Mouse (Mus musculus): Measurements from ENCODE around the gene Ptprm. TPM values are rescaled to one million over a fixed set of nuclear protein-coding genes. Genes with fewer than 3 reads are reported as not detected.

Ptprm gene
- polyA plus RNA-seq, 1 experiment, result 20.1 TPM

DNA sequence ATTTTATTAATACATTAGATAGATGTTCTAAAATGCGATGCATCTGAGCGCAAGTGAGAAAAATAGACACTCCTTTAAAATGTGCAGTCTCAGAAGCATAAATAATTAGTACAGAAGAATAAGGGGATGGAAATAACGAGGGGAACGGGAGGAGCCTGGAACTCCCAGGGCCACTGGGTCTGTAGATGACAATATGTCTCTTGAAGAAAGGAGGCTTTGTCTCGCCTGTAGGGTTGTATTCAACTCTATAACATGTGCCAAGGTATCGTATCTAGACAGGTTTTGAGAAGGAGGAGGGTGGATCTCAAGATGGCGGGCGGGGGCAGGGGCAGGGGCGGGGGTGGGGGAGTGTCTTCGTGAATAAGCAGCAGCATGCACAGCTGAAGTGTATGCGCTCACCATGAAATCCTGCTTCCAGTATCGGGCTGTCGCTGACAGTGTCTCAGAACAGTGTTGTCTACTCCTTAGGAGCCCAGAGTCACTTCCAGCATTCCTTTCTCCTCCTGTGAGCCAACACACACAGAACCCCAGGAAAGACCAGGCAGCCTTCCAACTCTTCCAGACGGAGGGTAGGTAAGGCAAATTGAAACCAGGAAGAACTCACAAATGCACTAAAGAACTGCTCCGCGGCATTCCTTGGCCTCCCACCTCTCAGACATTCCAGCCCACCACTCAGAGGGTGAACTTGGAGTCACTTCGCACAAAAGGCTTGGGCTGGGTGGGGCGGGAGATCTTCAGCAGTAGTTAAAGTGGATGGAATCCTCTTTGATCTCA is 50.7 kb downstream of the Ptprm start:
- no peak for TF ChIP-seq CTCF (IDR thresholded peaks at IDR 0.05; ENCODE audit: borderline replicate concordance, extremely low read depth, insufficient read depth, insufficient read length)
- TF ChIP-seq POLR2A (IDR thresholded peaks at IDR 0.05; ENCODE audit: borderline replicate concordance, extremely low read depth, insufficient read depth, insufficient read length, poor library complexity, severe bottlenecking), result no peak
- peak; percentile 66 for DNase-seq (ENCODE audit: low read depth)

DNA sequence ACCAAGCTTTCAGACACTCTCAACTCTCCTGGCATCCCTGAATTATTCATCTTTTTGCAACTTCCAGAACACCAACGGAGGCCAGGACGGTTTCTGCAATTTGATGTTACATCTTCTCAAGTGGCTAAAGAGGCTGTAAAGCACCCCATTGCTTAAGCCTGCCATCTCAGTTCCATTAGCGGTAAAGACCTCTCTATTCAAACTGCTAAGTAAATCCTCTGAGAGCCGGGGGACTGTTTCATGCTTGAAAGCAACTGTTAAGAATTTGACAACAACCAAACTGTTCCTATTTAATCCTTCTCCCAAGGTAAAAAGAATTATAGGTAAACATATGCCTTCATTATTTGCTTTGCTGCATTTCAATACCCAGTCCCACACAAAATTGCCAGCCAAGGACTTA is 51.7 kb downstream of the Ptprm start:
- peak; percentile 77 for DNase-seq (ENCODE audit: low read depth)
- TF ChIP-seq POLR2A (IDR thresholded peaks at IDR 0.05; ENCODE audit: borderline replicate concordance, extremely low read depth, insufficient read depth, insufficient read length, poor library complexity, severe bottlenecking) (no peak), CTCF (IDR thresholded peaks at IDR 0.05; ENCODE audit: borderline replicate concordance, extremely low read depth, insufficient read depth, insufficient read length) (no peak)

DNA sequence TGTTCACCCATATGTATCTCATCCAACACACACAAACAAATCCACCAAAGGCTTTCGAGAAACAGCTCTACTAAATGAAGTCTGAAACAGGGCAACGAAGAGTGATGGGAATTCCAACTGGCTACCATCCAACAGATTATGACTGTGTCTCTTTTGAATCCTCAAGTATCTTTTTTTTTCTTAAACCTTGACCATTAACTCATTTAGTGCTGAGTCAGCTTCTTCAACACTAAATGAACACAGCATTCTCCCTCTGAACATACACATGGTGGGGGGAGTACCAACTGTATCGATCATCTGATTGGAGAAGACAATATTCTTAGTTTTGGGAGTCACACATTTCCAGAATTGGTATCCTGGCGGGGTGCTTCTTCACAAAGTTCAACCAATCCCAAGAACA is 52.2 kb downstream of the Ptprm start:
- DNase-seq (ENCODE audit: low read depth), result no peak
- no peak for TF ChIP-seq CTCF (IDR thresholded peaks at IDR 0.05; ENCODE audit: borderline replicate concordance, extremely low read depth, insufficient read depth, insufficient read length)
- TF ChIP-seq POLR2A (IDR thresholded peaks at IDR 0.05; ENCODE audit: borderline replicate concordance, extremely low read depth, insufficient read depth, insufficient read length, poor library complexity, severe bottlenecking), result no peak

DNA sequence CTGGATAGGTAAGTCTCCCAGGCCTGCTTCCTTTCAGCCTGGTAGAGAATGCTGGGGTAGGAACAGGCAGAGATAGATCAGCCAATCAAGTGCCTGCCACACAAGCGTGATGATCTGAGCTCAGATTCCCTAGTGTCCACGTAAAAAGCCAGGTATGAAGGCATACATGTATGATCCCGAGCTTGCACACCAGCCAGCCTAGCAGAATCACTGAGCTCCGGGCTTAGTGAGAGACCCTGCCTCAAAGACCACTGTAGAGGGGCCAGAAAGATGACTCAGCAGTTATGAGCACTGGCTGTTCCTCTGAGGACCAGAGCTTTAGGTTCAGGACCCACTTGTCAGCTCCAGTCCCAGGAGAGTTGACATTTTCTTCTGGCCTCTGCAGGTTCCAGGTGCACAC is 52.9 kb downstream of the Ptprm start:
- no peak for DNase-seq (ENCODE audit: low read depth)
- TF ChIP-seq POLR2A (IDR thresholded peaks at IDR 0.05; ENCODE audit: borderline replicate concordance, extremely low read depth, insufficient read depth, insufficient read length, poor library complexity, severe bottlenecking), result no peak
- no peak for TF ChIP-seq CTCF (IDR thresholded peaks at IDR 0.05; ENCODE audit: borderline replicate concordance, extremely low read depth, insufficient read depth, insufficient read length)

DNA sequence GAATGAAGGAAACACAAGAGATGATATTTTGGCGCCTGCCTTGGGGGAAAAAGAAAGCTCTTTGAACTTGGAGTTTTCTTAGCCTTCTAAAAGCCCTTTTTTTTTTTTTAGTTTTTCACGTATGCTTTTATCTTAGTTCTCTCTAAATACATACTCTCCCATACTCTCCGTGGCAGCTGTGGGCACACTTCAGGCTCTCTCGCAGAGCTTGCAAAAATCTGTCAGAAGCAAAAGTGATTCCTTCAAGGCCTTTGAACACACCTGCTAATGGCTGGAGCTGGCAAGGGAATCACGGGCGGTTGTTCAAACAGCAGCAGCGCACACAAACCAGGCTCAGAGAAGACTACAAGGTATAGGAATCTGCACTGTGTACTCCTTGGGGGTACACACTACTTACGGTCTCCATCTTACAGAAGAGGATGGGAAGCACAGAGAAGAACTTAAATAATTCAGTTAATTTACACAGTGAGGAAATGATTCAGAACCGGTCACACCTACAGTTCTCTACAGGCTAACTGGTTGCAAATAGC is 55.9 kb downstream of the Ptprm start:
- DNase-seq (ENCODE audit: low read depth), result peak; percentile 39
- TF ChIP-seq POLR2A (IDR thresholded peaks at IDR 0.05; ENCODE audit: borderline replicate concordance, extremely low read depth, insufficient read depth, insufficient read length, poor library complexity, severe bottlenecking) (no peak), CTCF (IDR thresholded peaks at IDR 0.05; ENCODE audit: borderline replicate concordance, extremely low read depth, insufficient read depth, insufficient read length) (no peak)

DNA sequence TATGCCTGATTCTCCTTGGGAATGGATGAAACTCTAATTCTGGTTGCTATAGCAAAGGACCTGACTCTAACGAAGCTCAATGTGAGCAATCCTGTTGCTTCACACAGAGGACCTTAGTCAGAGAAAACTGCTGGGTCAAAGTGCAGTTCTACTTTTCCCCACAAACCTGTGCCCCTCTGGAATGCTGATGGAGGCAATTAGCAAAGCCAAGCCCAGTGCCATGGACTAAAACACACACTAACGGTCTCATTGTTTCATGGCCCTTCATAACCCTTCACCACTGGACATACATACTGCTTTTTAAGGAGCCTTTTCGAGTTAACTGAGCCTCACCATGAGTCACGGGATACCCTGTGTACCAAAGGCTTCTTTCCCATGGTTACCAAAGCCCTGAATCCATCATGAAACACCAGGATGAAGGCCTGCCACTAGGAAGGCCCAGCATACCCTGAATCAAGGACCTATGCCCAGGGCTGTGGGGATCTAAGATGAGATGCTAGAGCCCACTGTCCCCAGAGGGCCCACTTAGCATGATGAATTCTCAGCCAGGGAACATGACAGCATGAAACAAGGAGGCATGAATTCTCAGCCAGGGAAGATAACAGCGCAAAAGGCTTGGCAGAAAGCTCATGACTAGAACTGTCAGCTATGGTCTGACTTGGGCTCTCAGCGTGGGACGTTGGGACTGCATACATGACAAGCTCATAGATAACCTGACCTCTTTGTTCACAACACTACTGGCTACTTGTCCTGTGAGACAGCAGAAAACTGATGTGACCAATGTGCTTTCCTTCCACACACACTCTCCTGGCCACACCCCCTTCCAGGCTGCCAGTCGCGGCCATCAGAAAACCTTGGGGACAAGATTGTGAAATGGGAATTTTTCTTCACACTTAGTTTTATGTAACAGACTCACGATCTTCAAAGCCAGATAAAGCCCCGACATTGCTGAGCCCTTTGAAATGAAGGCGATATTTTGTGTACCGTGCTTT is 57.4 kb downstream of the Ptprm start:
- no peak for TF ChIP-seq POLR2A (IDR thresholded peaks at IDR 0.05; ENCODE audit: borderline replicate concordance, extremely low read depth, insufficient read depth, insufficient read length, poor library complexity, severe bottlenecking)
- no peak for TF ChIP-seq CTCF (IDR thresholded peaks at IDR 0.05; ENCODE audit: borderline replicate concordance, extremely low read depth, insufficient read depth, insufficient read length)
- DNase-seq (ENCODE audit: low read depth), result no peak

DNA sequence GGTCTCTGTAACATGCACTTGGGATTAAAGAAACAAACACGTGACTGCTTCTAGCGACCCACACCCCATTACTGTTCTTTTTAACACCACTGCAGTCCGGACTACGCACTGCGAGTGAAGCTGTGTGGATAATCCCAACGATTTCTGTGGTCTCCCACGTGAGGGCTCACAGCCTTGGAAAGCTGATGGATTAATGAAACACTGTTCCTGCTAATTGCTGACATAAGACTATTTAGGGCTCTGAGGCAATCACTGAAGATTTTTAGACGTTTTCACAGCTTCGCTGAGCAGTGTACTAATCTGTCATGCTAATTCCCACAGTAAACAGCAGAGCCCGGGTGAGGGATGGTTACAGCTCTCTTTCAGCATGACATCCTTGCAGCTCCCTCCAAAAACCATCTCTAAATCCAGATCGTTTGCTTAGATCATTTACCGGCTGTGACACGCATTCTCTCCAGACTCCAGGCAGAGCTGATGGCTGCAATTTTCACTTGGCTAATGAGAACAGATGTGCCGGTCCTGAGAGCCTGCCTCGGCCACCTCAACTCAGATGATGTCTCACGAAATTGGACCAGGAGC is 63.5 kb downstream of the Ptprm start:
- TF ChIP-seq CTCF (IDR thresholded peaks at IDR 0.05; ENCODE audit: borderline replicate concordance, extremely low read depth, insufficient read depth, insufficient read length) (no peak), POLR2A (IDR thresholded peaks at IDR 0.05; ENCODE audit: borderline replicate concordance, extremely low read depth, insufficient read depth, insufficient read length, poor library complexity, severe bottlenecking) (no peak)
- peak; percentile 89 for DNase-seq (ENCODE audit: low read depth)

DNA sequence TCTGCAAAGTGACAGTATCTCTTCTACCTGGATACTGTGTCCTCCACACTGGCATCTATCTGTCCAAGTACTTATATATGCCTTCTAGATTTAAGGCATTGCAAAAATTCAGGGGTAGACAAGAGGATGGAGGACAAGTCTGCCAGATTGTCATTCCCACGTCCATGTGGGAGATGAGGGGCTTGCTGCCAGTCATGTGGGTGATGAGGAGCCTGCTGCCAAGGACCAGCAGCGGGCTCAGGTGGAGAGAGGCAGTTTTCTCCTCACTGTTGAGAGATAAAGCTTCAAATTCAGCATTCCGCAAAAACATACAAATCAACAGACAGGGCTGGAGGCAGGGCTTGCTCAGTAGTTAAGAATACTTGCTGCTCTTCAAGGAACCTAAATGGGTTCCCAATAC is 66.8 kb downstream of the Ptprm start:
- TF ChIP-seq CTCF (IDR thresholded peaks at IDR 0.05; ENCODE audit: borderline replicate concordance, extremely low read depth, insufficient read depth, insufficient read length) (no peak), POLR2A (IDR thresholded peaks at IDR 0.05; ENCODE audit: borderline replicate concordance, extremely low read depth, insufficient read depth, insufficient read length, poor library complexity, severe bottlenecking) (no peak)
- no peak for DNase-seq (ENCODE audit: low read depth)

DNA sequence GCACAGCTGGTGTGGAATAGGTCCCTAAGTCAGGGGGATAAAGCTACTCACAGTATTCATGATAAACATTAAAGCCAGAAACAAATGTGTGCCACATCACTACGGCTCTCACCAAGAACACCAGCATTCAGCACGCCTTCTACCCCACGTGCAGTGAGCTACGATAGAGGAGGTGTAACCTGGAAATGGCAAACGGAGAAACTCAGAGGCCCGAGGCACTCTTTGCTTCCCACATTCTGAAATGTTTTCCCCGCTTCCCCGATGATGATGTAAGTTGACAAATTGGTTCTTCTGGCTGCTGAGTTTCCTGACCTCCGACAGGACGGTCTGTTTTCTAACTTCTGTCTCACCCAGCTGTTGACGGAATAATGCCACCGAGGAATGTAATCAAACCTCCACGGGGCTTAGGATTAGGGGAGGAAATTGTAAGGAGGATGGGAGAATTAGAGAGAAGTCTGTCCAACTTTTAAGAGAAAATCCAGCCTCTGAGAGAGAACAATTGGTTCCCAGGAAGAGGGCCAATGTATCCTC is 72.6 kb downstream of the Ptprm start:
- TF ChIP-seq CTCF (IDR thresholded peaks at IDR 0.05; ENCODE audit: borderline replicate concordance, extremely low read depth, insufficient read depth, insufficient read length), result no peak

DNA sequence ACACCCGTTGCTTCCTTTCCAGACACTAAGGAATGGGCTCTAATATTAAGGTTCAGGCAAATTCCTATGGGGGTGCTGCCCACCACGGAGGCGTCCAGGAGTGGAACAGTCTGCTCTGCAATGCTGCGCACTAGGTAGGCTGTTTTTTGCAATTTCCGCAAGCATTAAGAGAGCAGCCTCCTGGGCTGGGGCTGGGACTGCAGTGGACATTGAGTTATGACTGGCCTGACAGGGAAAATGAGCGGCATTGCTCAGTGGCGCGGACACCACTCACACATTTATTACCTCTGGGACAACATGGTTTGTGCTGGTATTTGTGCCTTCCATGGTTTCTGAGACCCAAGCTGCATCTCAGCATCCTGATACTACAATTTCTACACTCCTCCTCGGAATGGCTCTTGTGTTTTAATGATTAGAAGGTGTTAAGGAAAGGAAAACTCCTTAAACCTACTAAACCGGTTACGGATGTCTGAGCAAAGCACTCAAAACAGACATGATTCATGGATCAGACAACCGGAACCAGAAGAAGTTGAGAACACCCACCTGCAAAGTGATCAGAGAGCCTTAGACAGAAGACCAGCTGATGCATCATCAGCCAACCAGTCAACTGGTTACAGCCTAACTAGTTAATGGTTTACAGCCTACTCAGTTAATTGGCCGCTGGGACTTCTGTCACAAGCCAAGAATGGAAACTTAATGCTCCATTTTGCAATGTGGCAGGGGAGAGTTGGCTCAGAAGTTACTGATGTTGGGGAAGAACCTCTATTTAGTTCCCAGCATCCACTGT is 76.9 kb downstream of the Ptprm start:
- TF ChIP-seq POLR2A (IDR thresholded peaks at IDR 0.05; ENCODE audit: borderline replicate concordance, extremely low read depth, insufficient read depth, insufficient read length, poor library complexity, severe bottlenecking) (no peak), CTCF (IDR thresholded peaks at IDR 0.05; ENCODE audit: borderline replicate concordance, extremely low read depth, insufficient read depth, insufficient read length) (no peak)

More for the DNA sequence above, 72.6 kb downstream of the Ptprm start:
- DNase-seq (ENCODE audit: low read depth), result no peak

More for the DNA sequence above, 76.9 kb downstream of the Ptprm start:
- no peak for DNase-seq (ENCODE audit: low read depth)

All from brain, embryonic 14.5 days (tissue).